Mouse (Mus musculus) ES-E14 (cell line): ENCODE measurements around the gene Snx33. TPM values are rescaled to one million over a fixed set of nuclear protein-coding genes. Genes with fewer than 3 reads are reported as not detected.
"Not testable (repeated sequence)": the region's sequence is repeated elsewhere in the genome, so short reads cannot be mapped to it uniquely, and the experiment has no call there.

Source experiments
- DNase-seq: peaks from one replicate; pipeline ENCODE4 v3.0.0-alpha.2; 2013; ENCODE audit warnings: low read depth, low spot score
- H3K27ac ChIP-seq: 2 replicates; pipeline ENCODE4 v1.5.1; 2012; ENCODE audit warnings: low read depth, mild to moderate bottlenecking, low read length, moderate library complexity, mixed read lengths; ENCODE audit not compliant: poor library complexity, insufficient read depth, severe bottlenecking
- H3K36me3 ChIP-seq: 2 replicates; pipeline ENCODE4 v1.6.1; 2012; ENCODE audit warnings: mild to moderate bottlenecking, low read length, moderate library complexity, mixed read lengths; ENCODE audit not compliant: control insufficient read depth, poor library complexity, insufficient read depth, severe bottlenecking
- H3K4me1 ChIP-seq, 2 experiments: fragments of 150-350 bp in 1 of 2; sonication (generic) in 1 of 2; 2 replicates each; pipeline ENCODE4 v1.6.1; 2012; ENCODE audit warnings: low read length in 2 of 2, mild to moderate bottlenecking in 1 of 2, mixed read lengths in 1 of 2; ENCODE audit not compliant: control insufficient read depth in 2 of 2, insufficient read depth in 2 of 2, poor library complexity in 1 of 2
- H3K4me3 ChIP-seq, 2 experiments: fragments of 150-350 bp in 1 of 2; sonication (generic) in 1 of 2; 2 replicates each; pipeline ENCODE4 v1.5.1; 2012; ENCODE audit warnings: low read length in 2 of 2, low read depth in 1 of 2, mild to moderate bottlenecking in 1 of 2, mixed read lengths in 1 of 2; ENCODE audit not compliant: insufficient read depth in 1 of 2, poor library complexity in 1 of 2, severe bottlenecking in 1 of 2
- H3K9ac ChIP-seq: 2 replicates; pipeline ENCODE4 v1.6.1; 2012; ENCODE audit warnings: low read depth, mild to moderate bottlenecking, low read length, mixed read lengths; ENCODE audit not compliant: poor library complexity, insufficient read depth, severe bottlenecking
- H3K9me3 ChIP-seq: fragments of 150-350 bp; sonication (generic); 2 replicates; pipeline ENCODE4 v1.6.1; 2012; ENCODE audit warnings: low read depth, mild to moderate bottlenecking, low read length; ENCODE audit not compliant: control insufficient read depth, insufficient read depth
- CHD2 ChIP-seq: IDR thresholded peaks from 2 replicates; pipeline ENCODE4 v1.6.1; 2014; ENCODE audit warnings: mild to moderate bottlenecking, low read depth, low read length, inconsistent platforms
- HCFC1 ChIP-seq: IDR thresholded peaks from 2 replicates; pipeline ENCODE4 v1.6.1; 2012; ENCODE audit warnings: low read length, inconsistent platforms, borderline replicate concordance; ENCODE audit not compliant: insufficient read depth
- MAFK ChIP-seq: IDR thresholded peaks from 2 replicates; pipeline ENCODE4 v1.6.1; 2014; ENCODE audit warnings: mild to moderate bottlenecking, low read depth, low read length, inconsistent platforms; ENCODE audit not compliant: insufficient read depth
- ZC3H11A ChIP-seq: IDR thresholded peaks from 2 replicates; pipeline ENCODE4 v1.6.1; 2012; ENCODE audit warnings: low read depth, mild to moderate bottlenecking, inconsistent platforms, low read length, borderline replicate concordance
- ZNF384 ChIP-seq: IDR thresholded peaks from 2 replicates; pipeline ENCODE4 v1.6.1; 2012; ENCODE audit warnings: low read depth, low read length, inconsistent platforms
- in situ Hi-C, 2 experiments: fragments of 600-800 bp; cut with MboI; formaldehyde crosslinking; loops; one replicate each; pipeline ENCODE4 v1.15.1; 2025; ENCODE audit warnings: low sequenced_read_pairs in 2 of 2, inconsistent platforms in 1 of 2; ENCODE audit not compliant: unreplicated experiment in 2 of 2
- total RNA-seq: library from RNA; depleted of rRNA; stranded (reverse); fragments of 300-350 nt; gene quantifications from 2 replicates; pipeline ENCODE4 v1.2.3, GENCODE M21; 2012

Gene Snx33
- total RNA-seq, 1 experiment = 4.1 TPM

DNA sequence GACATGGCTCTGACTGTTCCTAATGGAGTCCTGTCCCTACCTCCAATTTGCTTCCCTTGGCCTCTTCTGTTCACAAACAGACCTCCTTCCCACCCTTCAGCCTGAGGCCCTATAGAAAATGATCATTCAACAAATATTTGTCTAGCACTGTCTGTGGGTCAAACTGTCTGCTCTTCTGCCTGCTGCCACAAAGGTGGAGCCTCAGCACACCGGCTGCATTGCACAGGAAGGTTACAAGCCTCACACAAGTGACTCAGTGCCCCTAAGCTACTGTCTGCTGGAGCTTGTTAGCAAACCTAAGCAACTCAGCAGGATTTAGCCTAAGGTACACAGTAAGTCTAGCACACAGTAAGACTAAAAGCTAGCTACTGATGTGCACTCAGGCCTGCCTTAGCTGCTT is 17.2 kb downstream of the Snx33 start:
- Histone ChIP-seq H3K36me3 (no peaks in the 10 kb centered on the region), H3K27ac (no peak overlapping the region), H3K9ac (no peak overlapping the region), H3K4me1 (peaks cover 1 to 26% of the 10 kb centered on the region in 2 experiments; a peak in 2 of 4 replicates), H3K4me3 (no peak overlapping the region), H3K9me3 (no peaks in the 10 kb centered on the region)
- in situ Hi-C loops = no loop called here
- no peak for DNase-seq
- no peak for TF ChIP-seq MAFK
- no peak for TF ChIP-seq ZC3H11A
- TF ChIP-seq CHD2 = no peak
- no peak for TF ChIP-seq ZNF384
- no peak for TF ChIP-seq HCFC1

DNA sequence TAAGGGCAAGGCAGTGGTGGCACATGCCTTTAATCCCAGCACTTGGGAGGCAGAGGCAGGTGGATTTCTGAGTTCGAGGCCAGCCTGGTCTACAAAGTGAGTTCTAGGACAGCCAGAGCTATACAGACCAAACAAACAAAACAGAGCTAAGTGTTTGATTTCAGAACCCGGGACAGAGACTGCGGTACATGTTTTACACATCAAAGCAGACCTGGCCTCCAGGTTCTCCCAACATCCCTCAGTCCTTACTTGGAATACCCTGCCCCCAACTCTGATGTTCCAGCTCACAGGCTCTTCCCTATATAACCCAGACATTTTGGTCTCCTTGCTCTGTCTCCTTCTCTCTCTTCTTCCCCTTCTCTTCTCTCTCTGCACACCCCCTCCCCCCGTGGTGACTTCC is 18.2 kb downstream of the Snx33 start:
- DNase-seq = peak; percentile 37
- H3K36me3 ChIP-seq, H3K9me3 ChIP-seq, H3K27ac ChIP-seq, H3K4me3 ChIP-seq, in situ Hi-C loops, H3K9ac ChIP-seq: not testable (repeated sequence)
- peaks cover 1 to 24% of the 10 kb centered on the region in 2 experiments; a peak in 2 of 4 replicates for H3K4me1 ChIP-seq

DNA sequence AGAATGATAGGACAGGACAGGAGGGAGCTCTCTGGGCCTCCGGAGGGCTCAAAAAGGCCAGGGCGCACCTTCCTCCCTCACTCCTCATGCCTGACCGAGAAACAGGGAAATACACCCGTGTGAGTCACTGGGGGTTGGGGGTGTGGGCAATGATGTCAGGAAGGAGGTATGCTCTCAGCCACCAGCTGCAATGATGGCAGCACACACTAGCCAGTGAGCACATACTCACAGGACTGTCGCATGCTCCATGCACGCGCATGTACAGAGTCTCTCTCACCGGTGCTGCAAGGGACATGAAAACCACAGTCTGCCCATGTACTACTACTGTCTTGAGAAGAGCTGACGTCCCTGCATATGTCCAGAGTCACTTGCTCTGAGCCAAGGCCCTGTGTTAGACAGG is 20.6 kb downstream of the Snx33 start:
- Histone ChIP-seq H3K4me1 (peaks cover 1 to 17% of the 10 kb centered on the region in 2 experiments; a peak in 2 of 4 replicates), H3K27ac (peak overlapping the region; percentile 7; the same call in 1 of the 2 replicates), H3K9me3 (no peaks in the 10 kb centered on the region), H3K9ac (no peak overlapping the region), H3K4me3 (no peak overlapping the region), H3K36me3 (no peaks in the 10 kb centered on the region)
- in situ Hi-C loops = no loop called here
- TF ChIP-seq ZNF384 (no peak), MAFK (no peak), HCFC1 (no peak)
- DNase-seq = no peak

DNA sequence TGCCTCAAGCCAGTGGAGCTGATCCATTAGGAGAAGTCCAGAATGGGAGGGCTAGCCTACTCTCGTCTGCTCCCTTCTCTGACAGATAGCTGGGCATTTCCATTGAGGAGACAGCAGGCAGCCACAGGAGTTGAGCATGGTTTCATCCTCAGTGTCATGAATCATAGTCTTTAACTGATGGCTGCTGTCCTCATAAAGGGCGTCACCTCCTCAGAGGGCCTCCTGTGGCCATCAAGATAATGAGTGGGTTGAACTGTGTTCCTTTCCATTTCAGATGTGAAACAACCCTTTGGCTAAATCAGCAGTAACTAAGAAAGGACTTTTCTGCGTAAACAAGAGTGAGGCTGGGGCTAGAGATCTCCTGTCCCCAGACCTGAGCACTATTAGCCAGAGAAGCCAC is 24.5 kb downstream of the Snx33 start:
- Histone ChIP-seq H3K36me3 (no peaks in the 10 kb centered on the region), H3K4me1 (peaks cover 0 to 21% of the 10 kb centered on the region in 2 experiments; a peak in 2 of 4 replicates), H3K27ac (no peak overlapping the region), H3K4me3 (no peak overlapping the region), H3K9me3 (no peaks in the 10 kb centered on the region), H3K9ac (no peak overlapping the region)
- in situ Hi-C loops = no loop called here
- no peak for TF ChIP-seq ZC3H11A
- no peak for TF ChIP-seq HCFC1
- TF ChIP-seq ZNF384 = no peak
- no peak for TF ChIP-seq MAFK
- TF ChIP-seq CHD2 = no peak
- DNase-seq = no peak

DNA sequence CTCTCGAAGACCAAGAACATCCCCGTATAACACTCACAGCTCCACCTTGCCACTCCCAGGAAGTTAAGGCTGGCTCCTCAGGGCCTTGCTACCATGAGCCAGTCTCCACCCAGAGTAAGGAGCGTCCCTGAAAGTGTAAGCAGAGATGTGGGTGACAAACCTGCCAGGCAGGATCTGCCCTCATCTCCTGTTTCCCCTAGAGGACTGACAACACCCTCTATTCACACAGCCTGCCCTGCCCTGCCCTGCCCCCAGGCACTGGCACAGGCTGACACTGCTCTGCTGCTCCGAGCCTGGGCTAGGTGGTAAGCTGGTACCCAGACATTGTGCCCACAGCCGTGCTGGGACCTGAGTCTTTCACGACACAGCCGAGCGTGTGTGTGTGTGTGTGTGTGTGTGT is 27.0 kb downstream of the Snx33 start:
- Histone ChIP-seq H3K4me1 (peaks cover 0 to 15% of the 10 kb centered on the region in 2 experiments; a peak in 2 of 4 replicates), H3K9ac (no peak overlapping the region), H3K9me3 (no peaks in the 10 kb centered on the region), H3K36me3 (no peaks in the 10 kb centered on the region), H3K27ac (no peak overlapping the region; the same call in none of the 2 replicates), H3K4me3 (no peak overlapping the region)
- DNase-seq = no peak
- no peak for TF ChIP-seq CHD2
- TF ChIP-seq ZNF384 = no peak
- in situ Hi-C loops = no loop called here
